Mouse (Mus musculus) small intestine, adult 2 months (tissue): ENCODE results near the gene Pold1. TPM values are rescaled to one million over a fixed set of nuclear protein-coding genes. Genes with fewer than 3 reads are reported as not detected.

ENCODE experiments used
- H3K27ac ChIP-seq: fragments of 200-500 bp; 2 replicates; pipeline ENCODE4 v1.5.1; 2012; ENCODE audit warnings: low read depth, low read length, control low read depth, inconsistent platforms; ENCODE audit not compliant: insufficient read depth
- H3K27me3 ChIP-seq: fragments of 200-500 bp; 2 replicates; pipeline ENCODE4 v1.6.1; 2012; ENCODE audit warnings: mild to moderate bottlenecking, moderate library complexity, low read length, inconsistent platforms; ENCODE audit not compliant: control insufficient read depth, insufficient read depth
- H3K36me3 ChIP-seq: fragments of 200-500 bp; 2 replicates; pipeline ENCODE4 v1.6.1; 2012; ENCODE audit warnings: mild to moderate bottlenecking, low read length, control low read depth, inconsistent platforms; ENCODE audit not compliant: control insufficient read depth, insufficient read depth
- H3K4me1 ChIP-seq: fragments of 200-500 bp; 2 replicates; pipeline ENCODE4 v1.6.1; 2012; ENCODE audit warnings: low read length, inconsistent platforms, mixed read lengths; ENCODE audit not compliant: control insufficient read depth, insufficient read depth, insufficient read length
- H3K4me3 ChIP-seq: fragments of 200-500 bp; 2 replicates; pipeline ENCODE4 v1.5.1; 2012; ENCODE audit warnings: low read depth, mild to moderate bottlenecking, control low read depth, inconsistent platforms, low read length, moderate library complexity
- CTCF ChIP-seq: fragments of 200-500 bp; IDR thresholded peaks from 2 replicates; pipeline ENCODE4 v1.5.1; 2012; ENCODE audit warnings: low read depth, mild to moderate bottlenecking, control low read depth, inconsistent platforms, low read length, moderate library complexity, mixed read lengths; ENCODE audit not compliant: insufficient replicate concordance, insufficient read length; ENCODE audit errors: extremely low read depth
- POLR2A ChIP-seq: fragments of 200-500 bp; IDR thresholded peaks from 2 replicates; pipeline ENCODE4 v1.6.1; 2012; ENCODE audit warnings: low read depth, mild to moderate bottlenecking, control low read depth, inconsistent platforms, low read length, moderate library complexity
- WGBS: fragments of 180-500 bp; shearing (Covaris S2); methylation state at CpG from one replicate; pipeline ENCODE4 v1.1.7; 2018; 5-methylcytosine and 5-hydroxymethylcytosine counted together
- polyA plus RNA-seq: library from polyadenylated mRNA; depleted of rRNA; stranded (reverse); fragments of >200 nt; gene quantifications from 2 replicates; pipeline ENCODE4 v1.2.3, GENCODE M21; 2012

Pold1 gene
- polyA plus RNA-seq, 1 experiment, result 46.9 TPM

DNA sequence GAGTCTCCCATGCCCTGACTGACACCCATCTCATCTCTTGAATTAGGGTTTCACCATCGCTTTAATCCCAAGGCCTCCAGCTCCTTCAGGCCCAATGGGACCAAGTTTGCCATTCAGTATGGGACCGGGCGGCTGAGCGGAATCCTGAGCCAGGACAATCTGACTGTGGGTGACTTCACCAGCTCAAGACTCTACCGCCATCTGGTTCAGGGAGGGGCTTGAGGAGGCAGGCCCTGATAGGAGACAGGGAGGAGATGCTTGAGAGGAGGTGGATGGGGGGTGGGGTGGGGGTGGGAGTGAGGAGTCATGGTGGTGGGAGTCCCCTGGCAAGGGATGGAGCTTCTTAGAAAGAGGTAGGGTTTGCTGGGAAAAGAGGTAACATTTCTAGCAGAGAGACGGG is 33.0 kb upstream of the Pold1 start:
- H3K4me1 ChIP-seq, result no peaks in the 10 kb centered on the region
- no peak overlapping the region for H3K27ac ChIP-seq
- no peak for TF ChIP-seq POLR2A
- no peak for TF ChIP-seq CTCF
- 68% methylated on average over 6 of the region's 6 CpGs for WGBS
- peaks cover 18% of the 10 kb centered on the region for H3K27me3 ChIP-seq
- H3K4me3 ChIP-seq, result no peak overlapping the region
- H3K36me3 ChIP-seq, result no peaks in the 10 kb centered on the region

DNA sequence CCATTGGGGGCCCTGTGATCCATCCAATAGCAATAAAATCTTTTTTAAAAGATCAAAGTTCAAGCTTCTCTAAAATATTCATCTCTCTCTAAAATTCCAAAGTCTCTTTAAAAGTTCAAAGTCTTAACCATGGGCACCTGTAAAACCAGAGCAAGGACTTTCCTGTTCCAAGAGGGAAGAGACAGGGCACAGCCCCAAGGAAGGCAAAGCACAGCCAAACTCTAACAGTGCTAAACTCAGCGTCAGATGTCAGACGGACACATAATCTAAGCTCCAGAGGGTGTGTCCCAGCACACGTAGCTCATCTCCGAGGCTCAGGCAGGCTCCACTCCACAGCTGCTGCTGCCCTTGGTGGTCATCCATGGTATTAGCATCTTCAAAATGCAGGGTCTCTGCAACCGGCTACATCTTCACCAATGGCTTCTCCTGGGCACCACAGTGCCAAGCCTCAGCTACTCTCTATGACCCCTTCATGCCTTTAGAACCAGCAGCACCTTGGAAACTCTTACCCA is 27.7 kb upstream of the Pold1 start:
- Histone ChIP-seq H3K27ac (no peak overlapping the region), H3K4me3 (no peak overlapping the region), H3K27me3 (0 out of 2 replicates have a peak, but pooled peaks cover 4% of the 10 kb centered on the region), H3K36me3 (no peaks in the 10 kb centered on the region), H3K4me1 (no peaks in the 10 kb centered on the region)
- WGBS, result 34% methylated on average over 5 of the region's 5 CpGs
- no peak for TF ChIP-seq CTCF
- TF ChIP-seq POLR2A, result no peak

DNA sequence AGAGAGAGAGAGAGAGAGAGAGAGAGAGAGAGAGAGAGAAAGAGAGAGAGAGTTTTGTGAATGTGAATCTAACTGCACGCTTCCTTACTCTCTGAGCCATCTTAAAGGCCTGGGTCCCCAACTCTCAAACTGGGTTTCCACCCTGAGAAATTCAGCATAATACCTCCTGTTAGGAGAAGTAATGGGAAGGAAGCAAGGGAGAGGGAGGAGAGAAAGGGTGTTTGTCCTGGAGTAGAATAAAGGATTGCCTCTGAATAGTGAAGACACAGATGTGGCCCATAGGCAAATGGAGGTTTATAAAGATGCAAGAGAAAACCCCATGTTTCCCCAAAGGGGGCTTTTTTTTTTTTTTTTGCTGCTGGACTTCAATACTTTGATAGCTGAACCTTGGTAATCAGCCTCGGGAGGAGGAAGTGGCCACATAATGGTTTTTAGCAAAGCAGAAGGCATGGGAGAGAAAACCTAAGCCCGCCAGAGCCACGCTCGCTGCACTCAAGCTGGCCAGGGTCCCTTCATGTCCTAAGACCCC is 24.4 kb upstream of the Pold1 start:
- 77% methylated on average over 5 of the region's 5 CpGs for WGBS
- Histone ChIP-seq H3K4me3 (no peak overlapping the region), H3K27me3 (0 out of 2 replicates have a peak, but pooled peaks cover 2% of the 10 kb centered on the region), H3K4me1 (0 out of 2 replicates have a peak, but pooled peaks cover 2% of the 10 kb centered on the region), H3K36me3 (no peaks in the 10 kb centered on the region), H3K27ac (peak overlapping the region; percentile 26; the same call in 1 of the 2 replicates)
- TF ChIP-seq POLR2A, result no peak
- TF ChIP-seq CTCF, result no peak

DNA sequence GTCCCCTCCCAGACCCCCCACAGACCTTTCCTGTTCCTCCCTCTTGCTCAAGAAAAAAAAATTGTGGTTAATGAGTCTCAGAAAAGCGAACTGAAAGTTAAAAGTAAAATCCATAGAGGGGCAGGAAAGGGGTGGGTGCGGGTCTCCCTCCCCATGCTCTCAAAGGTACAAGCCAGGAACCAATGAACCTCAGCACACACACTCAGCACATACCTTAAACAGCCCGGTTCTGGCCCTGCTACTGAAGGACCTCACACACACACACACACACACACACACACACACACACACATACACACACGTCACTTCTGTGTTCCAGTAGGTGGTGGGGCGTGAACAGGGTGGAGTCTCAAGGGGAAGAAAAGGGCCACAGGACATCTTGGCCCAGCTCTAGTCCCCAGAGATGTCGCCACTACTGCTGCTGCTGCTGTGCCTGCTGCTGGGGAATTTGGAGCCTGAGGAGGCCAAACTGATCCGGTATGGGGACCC is 23.6 kb upstream of the Pold1 start, which contains the start of gene Napsa:
TSS of gene Napsa (plus strand) at position 168 of the 489 bp plus-strand sequence.
- WGBS, result 22% methylated on average over 7 of the region's 7 CpGs
- H3K27ac ChIP-seq, result peak within 1 kb of the TSS; percentile 26; the same call in 1 of the 2 replicates
- H3K4me3 ChIP-seq, result peak within 1 kb of the TSS; percentile 25; the same call in 1 of the 2 replicates
- 0 out of 2 replicates have a peak, but pooled peaks cover 2% of the 10 kb centered on the region for H3K27me3 ChIP-seq
- H3K36me3 ChIP-seq, result no peaks in the 10 kb centered on the region
- TF ChIP-seq POLR2A, result no peak
- TF ChIP-seq CTCF, result no peak
- 0 out of 2 replicates have a peak, but pooled peaks cover 2% of the 10 kb centered on the region for H3K4me1 ChIP-seq

DNA sequence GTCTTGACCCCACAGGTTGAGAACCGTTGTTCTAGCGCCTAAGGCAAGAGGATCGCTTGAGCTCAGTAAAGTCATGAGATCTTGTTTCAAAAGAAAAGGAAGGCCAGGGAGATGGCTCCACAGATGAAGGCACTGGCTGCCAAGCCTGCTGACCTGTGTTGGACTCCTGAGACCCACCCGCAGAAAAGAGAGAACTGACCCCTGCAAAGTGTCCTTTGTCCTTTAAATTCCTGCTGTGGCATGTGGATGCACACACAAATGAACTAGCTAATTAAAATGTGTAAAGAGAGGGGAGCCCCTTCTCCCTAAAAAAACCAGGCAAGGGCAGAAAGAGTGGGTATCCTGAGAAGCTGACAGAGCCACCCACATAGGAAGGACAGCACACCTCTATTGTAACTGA is 23.2 kb upstream of the Pold1 start:
- no peaks in the 10 kb centered on the region for H3K36me3 ChIP-seq
- H3K4me3 ChIP-seq, result no peak overlapping the region
- 0 out of 2 replicates have a peak, but pooled peaks cover 2% of the 10 kb centered on the region for H3K27me3 ChIP-seq
- no peak overlapping the region for H3K27ac ChIP-seq
- 0 out of 2 replicates have a peak, but pooled peaks cover 2% of the 10 kb centered on the region for H3K4me1 ChIP-seq
- 80% methylated on average over 4 of the region's 4 CpGs for WGBS
- TF ChIP-seq POLR2A (no peak), CTCF (no peak)

DNA sequence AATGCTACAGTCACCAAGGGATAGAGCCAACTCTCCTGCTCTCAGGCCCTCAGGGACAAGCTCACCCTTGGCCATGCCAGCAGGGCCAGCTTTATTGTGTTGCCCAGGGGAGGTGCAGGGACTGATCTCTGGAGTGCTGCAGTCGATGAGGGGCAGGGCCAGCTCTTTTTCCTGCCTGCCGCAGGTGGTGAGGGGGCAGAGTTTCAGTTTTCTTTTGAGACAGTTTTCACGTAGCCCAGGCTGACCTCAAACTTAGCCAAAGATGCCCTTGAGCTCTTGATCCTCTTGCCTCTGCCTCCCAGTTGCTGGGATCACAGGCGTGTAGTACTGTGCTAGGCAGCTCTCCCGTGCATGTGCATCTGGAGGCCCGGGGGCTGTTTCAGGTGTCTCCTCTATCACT is 22.3 kb upstream of the Pold1 start:
- no peak overlapping the region for H3K27ac ChIP-seq
- 60% methylated on average over 6 of the region's 6 CpGs for WGBS
- H3K27me3 ChIP-seq, result 0 out of 2 replicates have a peak, but pooled peaks cover 2% of the 10 kb centered on the region

DNA sequence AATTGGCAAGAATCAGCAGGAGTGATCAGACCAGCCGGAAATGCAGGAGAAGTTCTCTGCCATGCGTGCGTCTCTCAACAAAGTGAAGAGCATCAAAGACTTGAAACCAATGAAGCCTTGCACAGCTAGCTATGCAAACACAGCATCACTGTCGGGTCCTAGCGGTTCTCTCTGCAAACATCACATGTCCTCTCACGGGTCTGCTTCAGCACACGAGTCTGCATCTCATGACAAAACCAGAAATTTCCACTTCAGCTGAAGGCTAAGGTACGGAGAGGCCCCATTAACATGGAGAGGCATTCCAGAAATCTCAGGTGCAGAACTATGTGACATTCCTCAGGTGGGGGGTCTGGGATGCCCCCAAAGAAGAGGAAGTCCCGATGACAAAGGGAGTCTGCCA is 20.2 kb upstream of the Pold1 start:
- H3K36me3 ChIP-seq, result no peaks in the 10 kb centered on the region
- 0 out of 2 replicates have a peak, but pooled peaks cover 2% of the 10 kb centered on the region for H3K4me1 ChIP-seq
- TF ChIP-seq CTCF, result no peak
- no peak for TF ChIP-seq POLR2A
- 37% methylated on average over 9 of the region's 9 CpGs for WGBS
- H3K4me3 ChIP-seq, result no peak overlapping the region
- 0 out of 2 replicates have a peak, but pooled peaks cover 2% of the 10 kb centered on the region for H3K27me3 ChIP-seq
- no peak overlapping the region for H3K27ac ChIP-seq

More for the DNA sequence above, 22.3 kb upstream of the Pold1 start:
- H3K4me1 ChIP-seq, result 0 out of 2 replicates have a peak, but pooled peaks cover 2% of the 10 kb centered on the region
- H3K4me3 ChIP-seq, result no peak overlapping the region
- TF ChIP-seq CTCF, result no peak
- no peak for TF ChIP-seq POLR2A
- no peaks in the 10 kb centered on the region for H3K36me3 ChIP-seq
